In the genomic region with DNA sequence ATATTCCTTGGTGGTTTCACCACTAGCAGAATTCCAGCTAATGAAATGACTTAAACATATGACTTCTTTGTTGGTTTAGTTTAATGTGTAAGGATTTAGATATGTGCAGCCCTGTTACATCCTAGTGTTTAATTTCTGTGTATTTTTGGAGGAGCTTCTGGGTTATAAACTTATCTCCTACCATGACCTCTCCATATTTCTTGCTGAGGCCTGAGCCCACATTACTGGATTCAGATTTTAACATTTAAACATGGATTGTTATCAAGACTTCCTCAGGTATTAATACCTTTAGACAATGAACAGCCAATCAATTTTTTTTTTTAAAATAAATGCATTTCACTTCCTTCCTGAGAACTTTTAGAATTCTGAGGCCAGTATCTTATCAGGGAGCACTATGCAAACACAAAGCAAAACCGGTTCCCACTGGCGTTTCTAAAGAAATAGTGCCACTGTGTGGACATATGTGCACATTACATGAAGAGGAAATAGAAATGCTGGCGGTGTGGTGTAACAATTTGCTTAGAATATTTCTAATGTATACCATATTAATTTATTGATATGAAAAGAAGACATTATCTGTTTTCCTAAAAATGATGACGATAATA, we compare ENCODE assay signal across 8 mouse cellular contexts.
DNase-seq lines count a peak whose midpoint lies in the region; ATAC-seq and TF ChIP-seq lines count a peak whose summit lies in the region.
"Had no signal": no experiment of that assay in that cellular context is flagged by ENCODE, and none has a peak within 500 bp of the region (broad histone marks: within the 10 kb centered on the region; RNA-seq: fewer than 3 reads in every experiment).

No protein-coding gene starts in this region.

- H3K27me3 ChIP-seq in intestine, postnatal 0 days (replicated peaks; ENCODE audit: control insufficient read depth, insufficient read depth, low read length), result no peaks in the 10 kb centered on the region

- H3K4me2 ChIP-seq in intestine, postnatal 0 days (replicated peaks; ENCODE audit: low read depth), result no peak overlapping the region

- H3K9me3 ChIP-seq in intestine, postnatal 0 days (ENCODE audit: control insufficient read depth), result no peaks in the 10 kb centered on the region

- no peak overlapping the region for H3K27ac ChIP-seq in intestine, postnatal 0 days (ENCODE audit: low read depth, low read length)

- no peak overlapping the region for H3K9ac ChIP-seq in intestine, postnatal 0 days (ENCODE audit: low read depth, low read length)

- peak; percentile 71 for ATAC-seq in intestine, postnatal 0 days

- H3K36me3 ChIP-seq in intestine, postnatal 0 days (ENCODE audit: control insufficient read depth, insufficient read depth), result no peaks in the 10 kb centered on the region

- WGBS in intestine, postnatal 0 days, result 2% methylated on average over 4 of the region's 4 CpGs

- TF ChIP-seq CTCF in brain, embryonic 14.5 days (IDR thresholded peaks at IDR 0.05; ENCODE audit: borderline replicate concordance, extremely low read depth, insufficient read depth, insufficient read length), result peak; percentile 75; the same call in 1 of the 2 replicates
- TF ChIP-seq CTCF in intestine, postnatal 0 days (IDR thresholded peaks at IDR 0.05; ENCODE audit: low read depth), result peak; percentile 83

- no peaks in the 10 kb centered on the region for H3K4me1 ChIP-seq in intestine, postnatal 0 days (replicated peaks; ENCODE audit: control insufficient read depth, insufficient read depth, low read length)

- peak; percentile 36 to 63 for DNase-seq in right cerebral cortex, adult 2 months (ENCODE audit: low spot score in 2 of 2)
- DNase-seq in right cerebral cortex, postnatal 36 days (ENCODE audit: low spot score in 2 of 2), result no peak
- peak; percentile 78 for DNase-seq in brain, embryonic 14.5 days (ENCODE audit: low read depth)
- DNase-seq in embryo, embryonic 9.5 days (ENCODE audit: extremely low spot score), result peak; percentile 49
- DNase-seq in mesoderm, embryonic 11.5 days (ENCODE audit: low read depth, low spot score), result peak; percentile 57
- no peak for DNase-seq in spleen, postnatal 36 days (ENCODE audit: low spot score in 2 of 2)

- TF ChIP-seq POLR2A in brain, embryonic 14.5 days (IDR thresholded peaks at IDR 0.05; ENCODE audit: borderline replicate concordance, extremely low read depth, insufficient read depth, insufficient read length, poor library complexity, severe bottlenecking), result no peak

- H3K4me3 ChIP-seq in intestine, postnatal 0 days (ENCODE audit: low read depth, low read length), result no peak overlapping the region
- H3K4me3 ChIP-seq: myocyte had no signal

Comparison
In these comparisons a context has a peak if more than half of its experiments do, and no peak if none do; other contexts are left out.
1. DNase-seq: peak in right cerebral cortex, adult 2 months (2 of 2), brain, embryonic 14.5 days (single experiment), embryo, embryonic 9.5 days (single experiment) and mesoderm, embryonic 11.5 days (single experiment); none in right cerebral cortex, postnatal 36 days (0 of 2) and spleen, postnatal 36 days (0 of 2).